Mouse (Mus musculus): ENCODE measurements around the gene Dap. TPM values are rescaled to one million over a fixed set of nuclear protein-coding genes. Genes with fewer than 3 reads are reported as not detected.
A peak's percentile ranks its signal among the peaks of the same experiment; 100 is the strongest.

The Dap gene
- polyA plus RNA-seq, 1 experiment from 2014 or later: 107 TPM

- Histone ChIP-seq H3K4me1 (ENCODE audit: control insufficient read depth, insufficient read depth, low read length) (no peaks in the 10 kb centered on the region), H3K4me3 (ENCODE audit: low read depth, low read length) (no peak overlapping the region), H3K36me3 (ENCODE audit: control insufficient read depth, insufficient read depth, low read length) (no peaks in the 10 kb centered on the region), H3K9me3 (ENCODE audit: control insufficient read depth, low read depth, low read length) (no peaks in the 10 kb centered on the region), H3K9ac (replicated peaks; ENCODE audit: low read depth, low read length) (no peak overlapping the region), H3K4me2 (replicated peaks; ENCODE audit: low read depth, low read length) (no peak overlapping the region), H3K27me3 (ENCODE audit: control insufficient read depth, insufficient read depth, low read length) (no peaks in the 10 kb centered on the region), H3K27ac (ENCODE audit: low read length) (no peak overlapping the region)
- WGBS: 59% methylated on average over 7 of the region's 7 CpGs
- 0 out of 2 replicates have a peak, but pooled peaks have one; percentile 42 for ATAC-seq (ENCODE audit: insufficient number of reproducible peaks, insufficient read depth, low FRiP score, low read depth)
Measured at GRCm38 (mm10) chr15:31211910-31212309, 12.2 kb upstream of the Dap start.

DNA sequence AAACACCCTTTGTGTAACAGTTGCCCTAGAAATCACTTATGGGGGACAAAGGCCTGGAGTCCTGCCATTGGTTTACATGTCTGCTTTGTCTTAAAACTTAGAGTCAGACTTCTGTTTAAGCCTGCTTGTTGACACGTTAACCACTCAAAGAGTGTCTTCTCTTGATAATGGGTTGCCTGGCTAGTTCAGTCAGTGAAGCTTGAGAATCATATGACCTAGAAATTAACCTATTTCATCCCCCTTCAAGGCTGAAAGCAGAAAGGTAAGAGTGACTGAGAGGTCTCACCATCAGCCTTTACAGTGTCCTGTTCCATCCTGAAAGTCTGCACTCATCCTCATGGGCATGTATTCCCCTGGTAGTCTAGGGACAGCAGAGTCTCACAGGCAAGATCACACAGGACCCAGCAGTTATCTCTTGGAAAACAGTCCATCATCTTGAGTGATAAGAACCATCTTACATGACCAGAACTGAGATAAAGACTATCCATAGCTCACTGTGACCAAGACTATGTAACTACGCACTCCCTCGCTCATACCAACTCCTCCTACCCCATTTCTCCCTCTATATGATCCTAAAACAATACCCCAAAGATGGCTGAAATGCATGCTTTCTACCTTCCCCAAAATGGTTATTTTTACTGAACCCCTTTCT lies 10.4 kb upstream of the Dap start:
- Histone ChIP-seq H3K9me3 (ENCODE audit: control insufficient read depth, low read depth, low read length) (no peaks in the 10 kb centered on the region), H3K4me3 (ENCODE audit: low read depth, low read length) (no peak overlapping the region), H3K36me3 (ENCODE audit: control insufficient read depth, insufficient read depth, low read length) (no peaks in the 10 kb centered on the region), H3K27me3 (ENCODE audit: control insufficient read depth, insufficient read depth, low read length) (no peaks in the 10 kb centered on the region), H3K4me1 (ENCODE audit: control insufficient read depth, insufficient read depth, low read length) (no peaks in the 10 kb centered on the region), H3K9ac (replicated peaks; ENCODE audit: low read depth, low read length) (no peak overlapping the region), H3K4me2 (replicated peaks; ENCODE audit: low read depth, low read length) (no peak overlapping the region), H3K27ac (ENCODE audit: low read length) (no peak overlapping the region)
- 89% methylated on average over 3 of the region's 3 CpGs for WGBS
- no peak for ATAC-seq (ENCODE audit: insufficient number of reproducible peaks, insufficient read depth, low FRiP score, low read depth)

- Histone ChIP-seq H3K4me3 (ENCODE audit: low read depth, low read length) (no peak overlapping the region), H3K27me3 (ENCODE audit: control insufficient read depth, insufficient read depth, low read length) (no peaks in the 10 kb centered on the region), H3K4me2 (replicated peaks; ENCODE audit: low read depth, low read length) (no peak overlapping the region), H3K27ac (ENCODE audit: low read length) (no peak overlapping the region), H3K4me1 (ENCODE audit: control insufficient read depth, insufficient read depth, low read length) (no peaks in the 10 kb centered on the region), H3K9me3 (ENCODE audit: control insufficient read depth, low read depth, low read length) (no peaks in the 10 kb centered on the region), H3K9ac (replicated peaks; ENCODE audit: low read depth, low read length) (no peak overlapping the region), H3K36me3 (ENCODE audit: control insufficient read depth, insufficient read depth, low read length) (no peaks in the 10 kb centered on the region)
- no peak for ATAC-seq (ENCODE audit: insufficient number of reproducible peaks, insufficient read depth, low FRiP score, low read depth)
- 76% methylated on average over 6 of the region's 6 CpGs for WGBS
Measured at GRCm38 (mm10) chr15:31222216-31222615, 1.9 kb upstream of the Dap start.

- ATAC-seq (ENCODE audit: insufficient number of reproducible peaks, insufficient read depth, low FRiP score, low read depth): peak; percentile 10; the same call in 1 of the 2 replicates
- H3K4me3 ChIP-seq (ENCODE audit: low read depth, low read length): peak overlapping the region; percentile 61
- H3K27me3 ChIP-seq (ENCODE audit: control insufficient read depth, insufficient read depth, low read length): no peaks in the 10 kb centered on the region
- no peaks in the 10 kb centered on the region for H3K4me1 ChIP-seq (ENCODE audit: control insufficient read depth, insufficient read depth, low read length)
- no peaks in the 10 kb centered on the region for H3K9me3 ChIP-seq (ENCODE audit: control insufficient read depth, low read depth, low read length)
- H3K9ac ChIP-seq (replicated peaks; ENCODE audit: low read depth, low read length): no peak overlapping the region; the same call in 1 of the 2 replicates
- 40% methylated on average over 15 of the region's 15 CpGs for WGBS
- 0 out of 2 replicates have a peak overlapping the region, but pooled peaks have one; percentile 12 for H3K27ac ChIP-seq (ENCODE audit: low read length)
- H3K36me3 ChIP-seq (ENCODE audit: control insufficient read depth, insufficient read depth, low read length): no peaks in the 10 kb centered on the region
- H3K4me2 ChIP-seq (replicated peaks; ENCODE audit: low read depth, low read length): peak overlapping the region; percentile 48
Measured at GRCm38 (mm10) chr15:31223596-31224134, 449 bp upstream of the Dap start.

DNA sequence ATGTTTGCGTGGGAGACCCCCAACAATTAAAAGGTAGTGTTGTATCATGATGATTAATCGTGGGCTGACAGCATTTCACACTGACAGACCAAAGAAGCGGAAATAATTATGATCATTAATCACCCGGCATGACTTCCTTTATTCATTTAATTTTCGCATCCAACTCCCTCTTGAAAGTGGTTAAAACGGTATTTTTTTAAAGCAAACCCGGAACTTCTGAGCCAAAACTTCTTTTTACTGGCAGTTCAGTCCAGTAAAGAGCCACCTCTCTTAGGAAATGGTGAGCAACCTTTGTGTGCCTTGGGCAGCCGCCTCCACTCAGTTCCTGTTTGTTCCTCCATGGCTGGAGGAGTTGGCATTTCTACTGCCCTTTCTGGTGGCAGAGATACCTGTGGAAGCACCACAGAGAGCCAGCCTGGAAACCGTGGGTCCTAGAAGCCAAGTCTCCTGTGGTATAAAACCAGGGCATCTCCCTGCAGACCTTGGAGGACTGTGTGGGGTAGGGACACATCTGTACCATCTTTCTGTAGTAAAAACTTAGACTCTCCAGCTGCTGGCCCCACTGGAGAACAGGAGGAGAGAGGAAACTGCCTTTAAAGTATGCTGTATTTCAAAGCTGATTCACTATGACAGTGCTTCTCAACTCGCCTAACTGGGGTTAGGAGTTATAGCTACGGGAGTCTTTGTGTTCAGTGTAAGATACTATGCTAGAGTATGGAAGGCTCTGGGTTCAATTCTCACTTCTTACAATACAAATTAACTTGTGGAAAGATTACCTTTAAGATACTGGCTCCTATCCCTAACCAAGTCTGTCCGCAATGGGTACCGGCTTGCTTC lies 910 bp downstream of the Dap start:
- Histone ChIP-seq H3K4me3 (ENCODE audit: low read depth, low read length) (peak overlapping the region; percentile 61), H3K4me2 (replicated peaks; ENCODE audit: low read depth, low read length) (peak overlapping the region; percentile 52), H3K9me3 (ENCODE audit: control insufficient read depth, low read depth, low read length) (no peaks in the 10 kb centered on the region), H3K27ac (ENCODE audit: low read length) (peak overlapping the region; percentile 75), H3K9ac (replicated peaks; ENCODE audit: low read depth, low read length) (peak overlapping the region; percentile 80), H3K36me3 (ENCODE audit: control insufficient read depth, insufficient read depth, low read length) (no peaks in the 10 kb centered on the region), H3K27me3 (ENCODE audit: control insufficient read depth, insufficient read depth, low read length) (no peaks in the 10 kb centered on the region), H3K4me1 (ENCODE audit: control insufficient read depth, insufficient read depth, low read length) (no peaks in the 10 kb centered on the region)
- ATAC-seq (ENCODE audit: insufficient number of reproducible peaks, insufficient read depth, low FRiP score, low read depth): no peak
- WGBS: 29% methylated on average over 13 of the region's 13 CpGs

DNA sequence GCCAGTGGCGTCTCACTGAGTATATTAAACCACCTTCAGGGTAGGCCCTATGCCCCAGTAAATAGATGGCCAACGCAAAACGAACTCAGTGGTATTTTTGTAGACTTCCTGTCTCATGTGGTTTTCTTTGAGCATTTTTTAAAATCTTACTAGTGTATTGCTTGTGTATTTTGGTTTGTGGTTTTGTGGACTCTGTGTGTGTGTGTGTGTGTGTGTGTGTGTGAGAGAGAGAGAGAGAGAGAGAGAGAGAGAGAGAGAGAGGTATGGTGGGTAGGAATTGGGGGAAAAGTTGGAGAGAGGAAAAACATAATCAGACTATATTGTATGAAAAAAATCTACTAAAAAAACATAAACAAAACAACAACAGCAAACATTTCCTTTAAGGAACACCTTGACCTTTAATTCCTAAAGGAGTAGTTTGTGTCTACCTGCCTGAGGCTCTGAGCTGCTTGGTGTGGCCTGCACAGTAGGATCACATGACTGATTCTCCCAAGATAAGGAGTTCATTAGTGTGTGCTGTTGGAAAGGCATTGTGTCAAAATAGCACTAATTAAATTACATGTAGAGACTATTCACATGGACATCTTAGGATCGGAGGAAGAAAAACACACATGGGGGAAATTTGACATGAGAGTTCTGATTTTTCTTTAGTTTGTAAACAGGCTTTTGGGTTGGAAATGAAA lies 1.7 kb downstream of the Dap start:
- Histone ChIP-seq H3K27ac (ENCODE audit: low read length) (no peak overlapping the region; the same call in 1 of the 2 replicates), H3K9me3 (ENCODE audit: control insufficient read depth, low read depth, low read length) (no peaks in the 10 kb centered on the region), H3K4me3 (ENCODE audit: low read depth, low read length) (peak overlapping the region; percentile 61; the same call in 1 of the 2 replicates), H3K4me2 (replicated peaks; ENCODE audit: low read depth, low read length) (peak overlapping the region; percentile 52), H3K27me3 (ENCODE audit: control insufficient read depth, insufficient read depth, low read length) (no peaks in the 10 kb centered on the region), H3K9ac (replicated peaks; ENCODE audit: low read depth, low read length) (no peak overlapping the region; the same call in 1 of the 2 replicates), H3K4me1 (ENCODE audit: control insufficient read depth, insufficient read depth, low read length) (no peaks in the 10 kb centered on the region), H3K36me3 (ENCODE audit: control insufficient read depth, insufficient read depth, low read length) (no peaks in the 10 kb centered on the region)
- 81% methylated on average over 4 of the region's 4 CpGs for WGBS
- no peak for ATAC-seq (ENCODE audit: insufficient number of reproducible peaks, insufficient read depth, low FRiP score, low read depth)

DNA sequence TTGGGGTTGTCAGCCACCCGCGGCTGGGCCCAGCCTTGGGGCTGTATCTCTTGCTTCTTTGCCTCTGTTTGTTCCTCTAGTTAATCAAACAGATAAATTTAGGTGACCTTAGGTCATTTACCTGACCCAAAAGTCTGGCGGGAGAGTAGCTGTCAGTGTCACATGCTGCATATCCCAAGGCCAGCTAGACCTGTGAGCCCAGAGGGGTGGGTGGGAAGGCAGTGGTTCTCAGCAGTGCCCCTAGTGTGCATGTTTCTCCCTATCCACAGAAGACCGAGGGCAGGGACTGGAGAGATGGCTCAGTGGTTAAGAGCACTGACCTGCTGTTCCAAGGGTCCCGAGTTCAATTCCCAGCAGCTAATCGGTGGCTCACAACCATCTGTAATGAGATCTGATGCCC lies 2.4 kb downstream of the Dap start:
- Histone ChIP-seq H3K27me3 (ENCODE audit: control insufficient read depth, insufficient read depth, low read length) (no peaks in the 10 kb centered on the region), H3K36me3 (ENCODE audit: control insufficient read depth, insufficient read depth, low read length) (no peaks in the 10 kb centered on the region), H3K4me3 (ENCODE audit: low read depth, low read length) (no peak overlapping the region), H3K9me3 (ENCODE audit: control insufficient read depth, low read depth, low read length) (no peaks in the 10 kb centered on the region), H3K4me2 (replicated peaks; ENCODE audit: low read depth, low read length) (no peak overlapping the region), H3K27ac (ENCODE audit: low read length) (no peak overlapping the region), H3K4me1 (ENCODE audit: control insufficient read depth, insufficient read depth, low read length) (no peaks in the 10 kb centered on the region), H3K9ac (replicated peaks; ENCODE audit: low read depth, low read length) (no peak overlapping the region)
- no peak for ATAC-seq (ENCODE audit: insufficient number of reproducible peaks, insufficient read depth, low FRiP score, low read depth)
- WGBS: 57% methylated on average over 6 of the region's 6 CpGs

DNA sequence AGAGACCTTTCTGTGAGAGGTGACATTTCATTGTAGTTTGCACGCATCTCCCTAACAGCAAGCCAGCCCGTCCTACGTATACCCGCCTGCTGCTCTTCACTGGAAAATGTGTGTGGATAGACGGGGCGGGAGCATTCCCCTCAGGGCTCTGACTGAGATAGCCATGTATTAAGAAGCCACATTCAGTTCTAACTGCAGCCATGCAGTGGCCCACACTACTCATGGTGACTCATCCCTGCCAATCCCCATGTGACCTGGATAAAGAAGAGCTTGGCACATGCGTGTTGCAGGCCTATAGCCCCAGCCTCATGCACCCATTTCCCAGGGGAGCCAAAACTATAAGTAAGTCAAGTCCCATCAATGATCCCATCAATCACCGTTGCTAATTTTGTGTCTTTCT lies 3.7 kb downstream of the Dap start:
- no peak for ATAC-seq (ENCODE audit: insufficient number of reproducible peaks, insufficient read depth, low FRiP score, low read depth)
- no peaks in the 10 kb centered on the region for H3K36me3 ChIP-seq (ENCODE audit: control insufficient read depth, insufficient read depth, low read length)

More for the DNA sequence above, 3.7 kb downstream of the Dap start:
- H3K9me3 ChIP-seq (ENCODE audit: control insufficient read depth, low read depth, low read length): no peaks in the 10 kb centered on the region
- H3K4me1 ChIP-seq (ENCODE audit: control insufficient read depth, insufficient read depth, low read length): no peaks in the 10 kb centered on the region
- H3K4me3 ChIP-seq (ENCODE audit: low read depth, low read length): no peak overlapping the region
- 91% methylated on average over 8 of the region's 8 CpGs for WGBS
- no peak overlapping the region for H3K4me2 ChIP-seq (replicated peaks; ENCODE audit: low read depth, low read length)
- no peak overlapping the region for H3K9ac ChIP-seq (replicated peaks; ENCODE audit: low read depth, low read length)
- no peak overlapping the region for H3K27ac ChIP-seq (ENCODE audit: low read length)
- H3K27me3 ChIP-seq (ENCODE audit: control insufficient read depth, insufficient read depth, low read length): no peaks in the 10 kb centered on the region
